Mouse (Mus musculus): ENCODE measurements at regions not wholly inside any gene's neighbourhood (a gene's known extent, or its start where the extent isn't known, plus 50 kb on each side); places are given as distances from the start of the nearest gene placed in this dataset.
"Not testable (repeated sequence)": the region's sequence is repeated elsewhere in the genome, so short reads cannot be mapped to it uniquely, and the experiment has no call there.

DNA sequence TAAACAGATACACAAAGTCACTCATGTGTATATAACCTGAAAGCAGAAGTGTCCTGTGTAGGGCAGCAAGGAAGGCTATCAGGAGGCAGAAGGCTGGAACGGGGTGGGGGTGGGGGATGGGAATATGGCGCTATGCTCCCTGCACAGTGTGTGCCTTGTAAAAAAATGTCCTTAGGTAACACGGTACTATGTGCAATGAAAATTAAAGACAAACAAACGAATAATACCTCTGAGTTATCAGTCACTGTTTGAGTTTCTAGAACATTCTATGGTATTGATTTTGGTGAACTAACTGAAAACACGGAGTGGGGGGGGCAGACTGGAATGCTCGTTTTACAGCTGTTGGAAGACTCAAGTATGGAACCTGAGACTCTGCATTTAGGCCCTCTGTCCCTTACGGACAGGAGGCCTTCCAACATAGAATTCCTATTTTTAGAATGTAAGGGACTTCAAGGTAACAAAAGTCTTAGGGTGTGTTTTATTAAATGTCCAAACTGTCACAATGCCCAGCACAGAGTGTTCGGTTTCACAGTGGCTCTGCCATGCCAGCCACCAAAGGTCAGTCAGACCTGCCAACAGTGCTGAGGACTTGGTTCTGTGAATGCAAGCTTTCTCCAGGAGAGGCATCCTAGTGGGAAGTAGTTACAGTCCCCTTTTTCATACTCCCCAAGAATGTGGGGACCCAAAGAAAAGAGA, 240.6 kb downstream of the Ano6 start:
- no peak for DNase-seq (ENCODE audit: low spot score in 2 of 2)

DNA sequence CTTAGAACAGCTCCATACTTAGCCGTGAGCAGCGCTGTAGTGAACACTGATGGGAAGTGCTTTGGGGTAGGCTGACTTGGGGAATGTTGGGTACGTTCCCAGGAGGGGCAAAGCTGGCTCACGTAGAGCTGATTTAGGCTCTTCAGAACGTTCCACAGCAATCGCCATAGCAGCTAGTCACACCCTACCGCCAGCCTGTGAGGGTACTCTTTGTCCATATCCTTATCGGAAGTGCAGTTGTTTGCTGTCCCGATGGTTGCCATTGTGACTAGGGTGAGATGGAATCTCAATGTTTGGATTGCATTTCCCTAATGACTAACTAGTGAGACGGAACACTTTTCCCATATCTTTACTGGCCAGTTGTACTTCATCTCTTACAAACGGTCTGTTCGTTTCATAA, 244.6 kb downstream of the Ano6 start:
- no peak for DNase-seq (ENCODE audit: low spot score in 2 of 2)

DNA sequence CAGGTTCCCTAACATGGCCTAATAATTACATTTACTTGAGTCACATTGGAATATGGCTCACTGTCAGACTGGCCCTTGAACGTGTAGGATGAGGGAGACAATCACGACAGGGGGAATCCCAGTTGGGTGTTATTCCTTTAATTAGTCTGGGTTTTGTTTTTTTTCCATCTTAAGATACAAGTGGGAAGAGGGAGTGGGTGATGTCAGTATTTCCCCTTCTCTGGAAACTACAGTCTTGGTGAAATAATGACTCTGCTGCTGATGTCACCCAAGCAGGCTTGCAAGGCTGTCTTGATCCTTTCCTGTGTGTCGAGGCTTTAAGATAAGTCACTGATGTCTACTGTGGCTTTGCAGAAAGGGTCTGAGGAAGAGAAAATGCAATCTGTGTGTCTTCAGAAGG, 241.8 kb upstream of the Arid2 start:
- no peak for DNase-seq (ENCODE audit: low spot score in 2 of 2)

DNA sequence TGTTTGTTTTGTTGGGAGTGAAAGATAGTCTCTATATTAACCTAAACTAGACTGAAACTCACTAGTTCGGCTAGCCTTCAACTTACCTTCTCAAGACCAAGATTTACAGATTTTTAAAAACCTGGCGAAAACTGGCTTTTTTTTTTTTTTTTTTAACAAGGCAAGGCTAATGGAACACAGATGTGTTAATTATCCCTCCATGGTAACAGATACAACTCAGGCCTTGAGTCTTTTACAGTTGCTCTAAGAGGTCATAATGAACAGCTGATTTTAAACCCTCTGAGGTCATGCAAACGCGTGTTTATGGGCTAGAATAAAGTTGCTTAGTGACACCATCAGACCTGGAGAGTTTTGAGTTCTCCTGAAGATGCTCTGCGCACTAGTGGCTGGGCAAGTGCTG, 240.7 kb upstream of the Arid2 start:
- no peak for DNase-seq (ENCODE audit: low spot score in 2 of 2)

DNA sequence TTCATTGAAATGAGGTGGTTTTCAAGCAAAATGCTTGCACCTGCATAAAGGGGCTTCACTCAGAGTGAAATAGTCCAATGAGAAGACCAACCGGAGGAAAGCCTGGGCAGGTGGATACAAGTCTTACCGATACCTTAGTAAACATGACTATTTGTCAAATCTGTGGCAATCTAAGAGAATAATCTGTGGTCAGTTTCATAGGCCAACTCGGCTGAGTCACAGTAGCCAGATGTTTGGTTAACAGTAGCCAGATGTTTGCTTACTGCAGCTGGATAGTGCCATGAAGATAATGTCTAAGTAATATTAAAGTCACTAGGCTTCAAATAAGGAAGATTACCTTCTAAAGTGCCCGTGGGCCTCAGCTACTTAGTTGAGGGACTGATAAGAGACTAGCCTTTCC, 236.9 kb upstream of the Arid2 start:
- no peak for DNase-seq (ENCODE audit: low spot score in 2 of 2)

DNA sequence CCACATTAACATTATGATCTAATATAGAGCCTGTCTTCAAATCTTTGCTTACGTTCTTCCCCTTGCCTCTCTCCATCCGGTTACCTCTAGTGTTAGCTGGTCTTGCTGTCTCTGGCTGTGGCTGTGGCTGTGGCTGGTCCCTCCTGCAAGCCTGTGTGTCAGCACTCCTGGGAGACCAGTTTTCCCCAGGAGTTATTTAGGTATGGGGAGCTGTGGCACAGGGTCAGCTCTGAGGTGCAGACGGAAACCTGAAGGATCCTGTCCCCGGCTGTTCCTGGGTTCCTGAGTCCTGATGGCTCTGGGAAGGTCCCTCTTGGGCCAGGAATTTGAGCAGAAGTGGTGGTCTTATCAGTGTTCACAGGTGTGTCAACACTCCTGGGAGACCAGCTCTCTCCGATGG, 234.7 kb upstream of the Arid2 start:
- DNase-seq (ENCODE audit: low spot score in 2 of 2), result no peak

DNA sequence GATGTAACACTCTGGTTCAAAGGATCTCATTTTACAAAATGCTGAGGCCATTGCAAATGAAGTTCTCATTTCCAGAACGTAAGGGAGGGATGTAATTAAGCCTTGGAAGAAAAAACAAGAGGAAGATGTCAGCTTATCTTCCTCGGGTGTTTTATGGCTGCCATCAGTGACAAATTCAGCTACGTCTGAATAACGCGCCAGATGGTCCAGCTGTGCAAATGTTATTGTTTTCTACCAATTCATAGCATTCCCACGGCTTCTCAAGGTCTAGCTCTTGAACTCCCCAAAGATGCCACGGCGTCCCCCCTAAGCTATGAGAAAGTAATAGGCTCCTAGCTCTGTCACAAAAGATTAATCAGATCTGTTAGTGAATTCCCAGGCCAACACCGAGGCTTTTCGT, 232.0 kb upstream of the Arid2 start:
- DNase-seq (ENCODE audit: low spot score in 2 of 2), result no peak

DNA sequence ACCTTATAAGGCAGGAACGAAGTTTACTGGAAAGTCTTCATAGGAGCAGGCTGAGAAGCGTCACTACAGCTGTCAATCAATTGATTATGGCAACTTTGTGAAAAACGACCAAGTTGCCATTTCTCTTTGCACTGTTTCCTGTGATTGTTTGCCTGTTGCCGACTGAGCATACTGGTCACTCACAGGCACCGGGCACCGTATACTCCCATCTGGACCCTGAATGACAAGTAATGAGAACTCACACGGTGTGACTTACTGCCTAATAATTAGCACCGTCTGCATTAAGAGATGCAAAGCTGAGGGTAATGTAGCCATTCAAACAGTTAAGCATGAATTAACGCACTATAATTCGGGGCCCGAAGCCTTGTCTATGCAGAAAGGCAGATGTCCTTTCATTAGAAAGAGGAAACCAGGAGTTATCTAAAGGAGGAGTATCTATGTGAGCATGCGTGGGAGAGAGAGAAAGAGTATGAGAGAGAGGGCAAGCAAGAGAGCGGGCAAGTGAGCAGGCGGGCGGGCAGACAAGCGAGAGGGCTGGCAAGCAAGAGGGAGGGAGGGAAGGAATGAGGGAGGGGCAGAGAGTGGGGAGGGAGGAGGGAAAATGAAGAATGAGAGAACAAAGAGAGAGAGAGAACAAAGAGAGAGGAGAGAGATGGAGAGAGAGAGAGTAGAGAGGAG, 231.4 kb upstream of the Arid2 start:
- DNase-seq (ENCODE audit: low spot score in 2 of 2), result no peak

DNA sequence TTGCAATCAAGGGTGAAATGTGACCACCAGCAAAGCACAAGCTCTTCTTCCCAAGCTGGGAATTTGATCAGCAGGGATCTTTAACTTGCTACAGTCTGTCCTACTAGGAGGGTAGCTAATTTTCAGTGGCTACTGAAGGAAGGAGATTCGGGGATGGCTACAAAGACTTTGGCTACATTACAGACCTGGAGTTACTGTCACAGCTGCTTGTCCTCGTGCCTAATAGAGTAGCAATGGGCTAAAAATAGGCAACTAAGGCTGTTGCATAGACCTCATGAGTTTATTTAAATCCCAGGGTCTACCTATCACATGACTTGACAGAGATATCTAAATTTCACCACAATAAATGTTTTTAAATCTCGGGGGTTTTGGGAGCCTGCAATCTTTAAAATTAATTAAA, 227.7 kb upstream of the Arid2 start:
- no peak for DNase-seq (ENCODE audit: low spot score in 2 of 2)

DNA sequence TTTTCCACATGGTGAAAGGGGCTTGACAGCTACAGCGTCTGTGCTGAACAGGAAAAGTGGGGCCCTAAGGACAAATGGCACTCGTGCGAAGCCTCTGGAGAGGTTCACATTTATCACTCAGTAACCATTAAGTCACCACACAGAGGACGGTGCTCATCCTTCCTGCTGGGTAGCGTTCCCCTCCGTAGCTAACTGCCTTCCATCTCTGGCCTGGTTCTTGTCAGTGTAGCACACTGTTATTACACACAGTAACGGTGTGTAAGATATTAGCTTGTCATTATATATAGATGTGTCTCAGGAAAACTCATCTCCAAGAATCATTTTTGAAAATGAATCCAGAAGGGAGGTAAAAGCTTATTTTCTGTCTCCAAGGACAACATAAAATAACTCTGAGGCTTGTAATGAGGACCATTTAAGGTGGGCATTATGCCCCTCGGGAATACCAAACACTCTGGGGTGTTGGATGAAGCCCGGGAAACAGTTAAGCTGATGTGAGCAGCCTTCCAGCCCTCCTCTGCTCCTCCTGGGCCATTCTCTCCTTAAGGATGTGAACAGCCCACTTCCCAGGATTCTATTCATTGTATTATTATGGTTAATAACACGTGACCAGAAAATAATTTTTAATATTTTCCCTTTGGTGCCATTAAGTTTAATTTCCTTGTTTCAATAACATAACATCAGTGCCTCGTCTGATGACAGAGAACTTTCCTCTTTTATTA, 222.7 kb upstream of the Arid2 start:
- no peak for DNase-seq (ENCODE audit: low spot score in 2 of 2)

DNA sequence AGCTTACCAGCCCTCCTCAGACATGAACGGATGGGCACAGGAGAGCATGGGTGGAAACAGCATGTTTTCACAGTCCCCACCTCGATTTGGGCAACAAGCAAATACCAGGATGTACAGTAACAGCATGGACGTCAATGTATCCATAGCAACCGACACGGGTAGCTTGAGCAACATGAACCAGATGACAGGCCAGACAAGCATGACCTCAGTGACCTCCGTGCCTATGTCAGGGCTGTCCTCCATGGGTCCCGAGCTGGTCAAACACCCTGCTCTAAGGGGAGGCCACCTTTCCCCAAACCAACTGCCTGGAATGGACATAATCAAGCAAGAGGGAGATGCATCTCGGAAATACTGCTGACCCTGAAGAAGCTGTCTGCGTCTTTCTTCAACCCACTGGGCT, 211.7 kb upstream of the Arid2 start:
- DNase-seq (ENCODE audit: low spot score in 2 of 2), result no peak

DNA sequence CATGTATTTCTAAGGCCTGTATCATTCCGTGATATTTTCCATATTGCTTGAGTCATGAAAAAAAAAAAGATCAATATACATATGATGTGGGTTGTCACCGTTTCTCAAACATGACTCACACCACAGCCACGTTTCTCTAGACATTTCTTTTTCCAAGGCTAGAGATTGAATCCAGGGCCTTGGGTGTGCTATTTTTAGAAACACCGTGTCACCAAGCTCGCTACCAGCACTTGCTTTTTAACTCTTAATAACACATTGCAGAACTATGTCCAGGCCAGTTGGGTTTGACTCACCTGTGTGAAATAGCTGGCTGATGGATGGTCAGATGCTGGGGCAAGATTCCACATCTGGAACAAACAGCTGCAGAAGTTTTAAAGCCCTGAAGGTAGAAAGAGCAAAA, 209.6 kb upstream of the Arid2 start:
- no peak for DNase-seq (ENCODE audit: low spot score in 2 of 2)

DNA sequence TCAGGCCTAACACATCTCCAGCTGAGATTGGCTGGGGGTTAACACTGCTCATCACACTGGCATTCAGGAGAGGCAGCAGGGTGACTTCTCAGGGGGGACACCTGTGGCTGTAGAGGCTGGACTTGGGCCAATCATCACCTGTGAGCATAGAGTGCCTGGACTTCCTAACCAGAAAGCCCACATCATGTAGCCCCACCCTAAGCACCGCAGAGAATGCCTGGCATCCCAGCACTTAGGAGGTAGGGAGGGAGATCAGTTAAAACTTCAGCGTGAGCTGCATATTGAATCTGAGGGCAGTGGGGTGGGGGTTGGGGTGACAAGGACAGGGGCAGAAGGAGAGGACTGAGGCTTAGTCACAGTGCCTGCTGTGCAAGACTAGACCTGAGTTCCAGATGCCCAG, 208.7 kb upstream of the Arid2 start:
- no peak for DNase-seq (ENCODE audit: low spot score in 2 of 2)

DNA sequence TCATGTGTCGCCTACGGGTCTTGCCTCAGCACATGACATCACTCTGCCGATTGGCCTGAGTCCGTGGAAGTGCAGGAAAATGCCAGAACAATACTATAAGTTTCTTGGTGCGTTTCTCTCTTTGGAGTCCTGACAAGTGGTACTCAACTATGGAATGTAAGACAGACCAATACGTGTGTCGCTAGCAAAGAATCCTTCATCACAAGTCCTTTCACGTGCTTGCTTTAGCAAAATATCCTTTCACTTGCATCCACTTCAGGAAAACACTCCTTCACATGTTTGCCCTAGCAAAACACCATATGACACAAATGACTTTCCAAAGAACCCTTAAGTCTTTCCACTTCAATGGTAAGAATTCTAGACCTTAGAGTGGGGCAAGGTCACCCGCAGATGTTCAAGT, 197.6 kb upstream of the Arid2 start:
- no peak for DNase-seq (ENCODE audit: low spot score in 2 of 2)

DNA sequence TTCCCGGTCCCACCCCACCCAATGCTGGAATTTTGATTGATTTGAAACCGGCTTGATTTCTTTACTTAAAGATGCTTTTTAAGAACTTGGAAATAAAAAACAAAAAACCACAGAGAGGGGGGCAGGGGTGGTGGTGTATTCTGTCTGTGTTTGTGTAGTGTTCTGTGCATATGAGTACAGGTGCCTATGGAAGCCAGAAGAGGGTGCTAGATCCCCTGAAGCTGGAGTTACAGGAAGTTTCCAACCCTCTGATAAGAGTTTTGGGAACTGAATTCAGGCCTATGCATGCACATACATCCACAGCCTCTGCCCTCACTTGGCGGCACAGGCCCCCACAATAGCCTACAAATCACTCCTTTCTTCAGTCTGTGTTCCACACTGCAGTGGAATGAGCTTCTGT, 190.9 kb upstream of the Arid2 start:
- DNase-seq (ENCODE audit: low spot score in 2 of 2), result no peak

DNA sequence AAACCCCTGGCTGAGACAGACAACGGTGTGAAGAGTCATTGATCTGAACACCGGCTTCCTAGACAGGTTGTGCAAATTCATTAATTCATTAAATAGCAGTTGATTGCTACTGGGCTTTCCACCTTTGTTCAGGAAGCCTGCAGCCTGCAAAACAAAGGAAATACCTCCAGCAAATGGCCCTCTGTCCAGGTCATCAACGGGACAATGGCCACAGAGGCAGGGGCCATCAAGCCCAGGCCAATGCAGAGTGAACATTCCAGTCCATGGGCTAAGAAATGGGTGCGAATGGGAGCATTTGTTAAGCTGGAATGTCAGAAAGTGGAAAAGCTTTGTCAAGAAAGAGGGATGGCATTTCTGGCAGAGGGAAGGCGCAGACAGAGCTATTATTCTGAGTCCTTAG, 188.5 kb upstream of the Arid2 start:
- DNase-seq (ENCODE audit: low spot score in 2 of 2), result no peak

DNA sequence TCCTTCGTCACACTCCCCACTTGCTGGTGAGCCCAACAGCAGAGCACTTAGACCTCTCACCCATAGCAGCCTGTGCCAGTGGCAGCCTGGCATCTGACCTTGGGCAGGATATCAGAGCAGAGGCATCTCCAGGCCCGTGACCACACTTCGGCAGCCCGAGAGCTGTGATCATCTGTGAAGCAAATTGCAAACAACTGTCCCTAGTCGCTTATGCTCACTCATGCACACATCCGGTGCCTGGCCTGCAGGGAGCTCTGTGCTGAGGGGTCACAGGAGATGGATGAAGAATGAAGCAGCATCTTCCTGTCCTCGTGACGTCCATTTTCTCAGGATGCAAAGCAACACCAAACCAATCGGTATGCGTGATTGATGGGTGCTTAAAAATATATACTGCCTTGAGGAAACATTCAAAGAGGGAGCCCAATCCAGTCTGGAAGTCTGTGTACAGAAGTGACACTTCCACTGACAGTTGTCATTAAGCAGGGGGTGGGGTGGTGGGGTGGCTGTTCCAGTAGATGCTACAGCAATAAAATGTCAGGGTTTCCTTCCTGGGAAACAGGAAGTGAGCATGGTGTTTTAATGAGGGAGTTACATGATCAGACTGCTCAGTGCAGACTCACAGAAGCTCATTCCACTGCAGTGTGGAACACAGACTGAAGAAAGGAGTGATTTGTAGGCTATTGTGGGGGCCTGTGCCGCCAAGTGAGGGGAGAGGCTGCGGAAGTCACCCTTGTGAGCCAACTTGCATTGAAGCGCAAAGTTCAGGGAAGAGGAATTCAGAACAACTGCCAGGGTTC, 187.3 kb upstream of the Arid2 start:
- DNase-seq (ENCODE audit: low spot score in 2 of 2), result not testable (repeated sequence)

DNA sequence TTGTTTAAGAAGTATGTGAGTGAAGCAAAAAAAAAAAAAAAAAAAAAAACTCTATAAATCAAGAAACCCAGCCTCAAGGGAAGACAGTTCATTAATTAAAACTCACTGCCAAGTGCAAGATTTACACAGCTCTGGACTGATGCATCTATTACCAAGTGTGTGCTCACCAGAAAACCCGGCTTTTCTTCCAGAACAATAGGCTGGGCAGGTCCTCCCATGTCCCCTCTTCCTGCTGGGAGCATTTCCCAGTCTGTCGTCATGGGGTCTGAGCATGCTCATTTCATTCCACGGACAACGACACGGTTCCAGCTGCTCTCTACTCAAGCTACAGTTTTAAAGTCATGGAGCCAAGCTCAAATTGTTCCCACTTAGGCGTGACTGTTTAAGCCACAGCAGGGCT, 183.6 kb upstream of the Arid2 start:
- DNase-seq (ENCODE audit: low spot score in 2 of 2), result no peak

DNA sequence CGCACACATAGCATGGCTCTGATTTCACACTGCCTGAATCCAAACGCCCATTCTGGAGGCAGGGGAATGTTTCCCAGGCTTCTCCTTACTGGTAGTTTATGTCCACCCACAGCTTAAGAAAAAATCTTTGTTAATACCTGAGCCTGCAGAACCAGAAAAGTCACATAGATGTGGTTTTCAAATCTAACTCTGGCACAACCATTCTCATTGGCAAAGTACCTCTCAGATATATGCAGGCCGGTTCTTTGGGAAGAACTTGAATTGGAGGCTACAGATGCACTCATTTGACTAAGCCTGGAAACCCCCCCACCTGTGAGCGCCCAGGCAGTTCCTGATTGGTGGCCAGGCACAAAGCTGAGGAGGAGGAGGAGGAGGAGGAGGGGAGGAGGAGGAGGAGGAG, 179.8 kb upstream of the Arid2 start:
- no peak for DNase-seq (ENCODE audit: low spot score in 2 of 2)

DNA sequence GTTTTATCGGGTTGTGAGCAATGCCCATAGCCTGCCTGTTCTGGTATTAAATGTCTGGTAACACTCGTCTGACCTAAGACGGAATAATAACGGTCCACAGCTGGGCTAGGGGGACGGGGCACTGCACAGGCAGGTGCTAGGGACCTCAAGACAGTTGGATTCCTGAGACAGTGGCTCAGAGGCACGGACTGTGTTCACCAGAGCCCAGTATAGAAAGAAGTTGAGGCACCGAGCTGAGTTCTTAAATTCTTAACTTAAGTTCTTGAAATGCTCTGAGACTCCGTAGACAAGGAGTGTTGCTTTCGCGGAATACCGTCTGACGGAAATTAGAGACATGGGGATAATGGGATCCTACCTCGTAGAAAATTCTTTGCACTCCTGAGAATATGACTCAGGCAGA, 174.2 kb upstream of the Arid2 start:
- DNase-seq (ENCODE audit: low spot score in 2 of 2), result no peak

DNA sequence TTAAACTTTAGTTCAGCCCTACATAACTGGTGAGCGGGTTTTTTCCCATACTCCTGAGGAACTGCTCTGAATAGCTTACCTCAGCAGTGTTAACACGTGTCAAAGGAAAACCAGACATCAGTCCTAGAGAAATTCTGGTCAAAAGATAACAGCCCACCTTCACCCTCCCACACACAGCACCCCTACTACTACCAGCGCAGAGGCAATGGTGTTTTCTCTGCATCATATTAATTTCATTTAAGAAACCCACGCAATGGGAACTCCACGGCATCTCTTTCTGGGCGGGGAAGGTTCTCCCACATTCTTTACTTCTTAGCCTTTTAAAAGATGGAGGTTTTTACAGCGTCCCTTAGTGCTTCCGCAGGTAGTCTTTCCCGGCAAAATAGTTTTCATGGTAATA, 172.7 kb upstream of the Arid2 start:
- DNase-seq (ENCODE audit: low spot score in 2 of 2), result no peak

DNA sequence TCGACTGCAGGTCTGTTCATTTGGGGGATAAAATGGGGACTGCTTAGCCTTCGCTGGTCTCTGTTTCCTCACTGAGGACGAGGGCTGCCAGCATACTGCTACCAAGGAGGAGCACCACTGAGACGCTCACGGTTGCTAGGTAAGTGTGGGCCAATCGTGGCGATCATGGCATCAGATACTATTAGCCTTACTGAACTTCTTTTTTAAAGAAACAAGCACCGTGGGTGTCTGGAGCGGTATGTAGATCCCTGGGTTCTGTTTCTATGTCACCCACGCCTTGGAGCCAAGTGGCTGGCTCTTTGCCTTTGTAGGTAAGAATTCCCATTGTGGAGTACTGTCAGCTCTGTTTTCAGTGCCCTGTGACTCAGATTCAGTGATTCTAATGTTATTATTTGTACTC, 172.1 kb upstream of the Arid2 start:
- no peak for DNase-seq (ENCODE audit: low spot score in 2 of 2)

DNA sequence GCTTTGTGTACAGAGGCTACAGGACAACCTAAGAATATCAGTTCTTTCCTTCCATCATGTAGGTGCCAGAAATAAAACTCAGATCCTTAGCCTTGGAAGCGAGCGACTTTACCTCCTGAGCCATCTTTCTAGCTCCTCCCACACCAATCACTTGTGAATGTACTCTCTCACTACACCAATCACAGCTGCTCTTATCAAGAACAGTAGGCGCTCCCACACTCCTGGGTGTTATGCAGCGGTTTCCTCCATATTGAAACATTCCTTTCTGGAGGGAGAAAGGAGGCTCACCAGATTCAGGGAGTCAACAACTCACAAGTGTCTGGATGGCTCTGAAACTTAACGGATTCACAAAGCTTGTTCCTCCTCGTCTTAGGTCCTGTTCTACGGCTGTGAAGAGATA, 168.1 kb upstream of the Arid2 start:
- DNase-seq (ENCODE audit: low spot score in 2 of 2), result no peak
